Mouse (Mus musculus): Measurements from ENCODE around the gene Spp2.

Gene Spp2

DNA sequence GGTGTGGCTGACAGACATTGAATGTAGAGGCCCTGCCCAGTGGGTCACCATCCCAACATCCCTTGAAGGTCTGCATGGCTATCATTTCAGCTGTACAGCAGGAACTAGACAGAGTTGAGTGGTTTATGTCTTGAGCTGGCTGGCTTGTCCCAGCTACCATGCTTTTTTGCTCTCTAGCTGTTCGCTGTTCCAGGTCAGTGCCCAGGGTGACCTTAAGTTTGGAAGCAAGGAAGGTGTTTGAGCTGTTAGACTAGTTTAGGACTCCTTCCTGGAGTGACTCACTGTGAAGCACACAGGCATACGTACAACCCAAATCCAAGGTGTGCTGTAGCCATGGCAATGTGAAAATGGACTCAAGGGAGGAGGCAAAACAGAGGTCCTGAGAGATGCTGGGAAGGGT, 61.6 kb downstream of the Spp2 start:
- no peak for DNase-seq

GRCm38 (mm10) chr1:88469746-88470145, 63.0 kb downstream of the Spp2 start:
- DNase-seq = no peak

DNA sequence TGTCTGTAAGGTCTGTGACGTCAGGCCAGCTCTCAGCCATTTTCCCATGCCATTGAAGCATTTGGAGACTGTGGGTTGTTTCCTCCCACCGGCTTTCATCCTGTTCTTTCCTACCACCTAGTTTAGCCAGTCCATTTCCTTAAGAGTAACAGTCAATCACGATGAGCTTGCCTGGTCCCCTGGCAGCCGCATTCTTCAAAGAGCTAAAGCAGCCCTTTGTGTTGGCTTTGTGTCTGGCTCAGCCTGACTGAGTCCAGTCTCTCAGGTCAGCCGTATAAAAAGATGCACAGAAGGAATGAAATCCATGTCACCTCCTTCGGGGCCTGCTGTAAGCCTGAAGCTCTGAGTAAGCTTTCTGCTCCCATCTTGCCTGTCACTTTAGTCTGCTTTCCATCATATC, 65.5 kb downstream of the Spp2 start:
- DNase-seq = no peak

DNA sequence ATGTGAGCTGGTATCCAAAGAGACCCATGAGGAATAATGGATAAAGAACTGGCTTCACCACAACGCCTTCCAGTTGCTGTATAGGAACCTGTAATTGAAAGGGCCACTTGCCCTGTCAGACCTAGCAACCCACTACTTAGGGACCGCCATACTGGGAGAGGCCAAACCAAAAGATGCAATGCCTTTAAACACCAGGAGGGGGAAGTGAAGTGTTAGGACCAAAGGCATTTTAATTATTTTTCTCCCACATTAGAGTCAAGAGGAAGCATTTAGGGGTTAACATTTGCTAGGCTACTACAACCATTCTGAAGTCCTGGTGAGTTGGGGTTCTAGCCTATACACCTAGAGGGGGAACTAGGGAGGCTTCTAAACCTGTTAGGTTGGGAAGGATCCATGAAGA, 67.1 kb downstream of the Spp2 start:
- no peak for DNase-seq

DNA sequence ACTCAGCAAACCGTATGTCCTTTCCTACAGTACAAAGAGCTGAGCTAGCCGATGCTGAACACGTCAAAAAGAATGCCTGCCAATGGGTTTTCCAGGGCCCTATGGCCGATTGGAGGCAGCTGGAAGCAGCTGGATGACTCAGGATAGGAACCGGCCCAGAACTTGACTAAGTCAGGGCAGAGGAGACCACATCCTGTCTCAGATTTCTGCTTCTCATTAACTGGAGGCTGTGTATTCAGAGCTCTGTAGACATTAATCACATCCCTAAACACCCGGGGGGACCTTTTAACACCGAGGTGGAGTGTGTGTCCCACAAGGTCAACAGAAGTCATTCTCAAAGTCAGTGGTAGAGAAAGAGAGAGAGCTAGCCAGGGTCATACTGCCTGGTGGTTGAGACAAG, 67.8 kb downstream of the Spp2 start:
- DNase-seq = peak; percentile 21 to 27

DNA sequence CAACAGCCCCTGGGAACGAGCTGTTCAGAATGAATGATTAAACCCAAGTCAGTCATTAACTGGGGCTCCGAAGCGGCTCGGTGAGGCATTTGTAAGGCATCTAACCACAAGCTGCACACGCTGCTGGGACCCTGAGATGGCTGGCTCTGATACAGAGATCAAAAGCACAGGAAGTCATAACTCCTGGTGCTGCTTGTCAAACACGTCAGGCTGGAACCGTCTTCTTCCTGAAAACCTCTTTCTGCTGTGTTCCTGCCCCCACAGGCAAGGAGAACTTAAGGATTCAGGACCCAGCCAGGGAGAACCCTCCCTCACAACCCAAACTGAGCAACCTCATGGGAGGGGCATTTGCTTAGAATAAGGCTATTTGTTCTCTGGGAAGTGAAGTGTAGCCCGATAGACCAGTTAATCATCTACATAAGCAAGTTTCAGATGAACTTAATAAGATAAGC, 68.8 kb downstream of the Spp2 start:
- DNase-seq = peak; percentile 62 to 66

Data from thymus, postnatal 36 days (tissue).